Mouse (Mus musculus) layer of hippocampus, postnatal 10 days (tissue): ENCODE measurements around the gene Aig1. TPM values are rescaled to one million over a fixed set of nuclear protein-coding genes. Genes with fewer than 3 reads are reported as not detected.

Source experiments
- DNase-seq, 2 experiments: peaks; one replicate each; pipeline ENCODE4 v3.0.0; 2021; ENCODE audit warnings: low spot score in 2 of 2
- total RNA-seq, 2 experiments: library from RNA; stranded (reverse); gene quantifications; 2 replicates each; pipeline ENCODE4 v1.2.3; 2021

The Aig1 gene
- total RNA-seq, 2 experiments from 2014 or later: 68.0 to 68.7 TPM

GRCm38 (mm10) chr10:13711281-13711829 is 157.4 kb downstream of the Aig1 start:
- no peak for DNase-seq

- DNase-seq: no peak
Observed at GRCm38 (mm10) chr10:13705771-13706170, 163.0 kb downstream of the Aig1 start.

- DNase-seq: no peak
Observed at GRCm38 (mm10) chr10:13702688-13703087, 166.1 kb downstream of the Aig1 start.

- DNase-seq: no peak
Observed at GRCm38 (mm10) chr10:13702043-13702442, 166.7 kb downstream of the Aig1 start.

GRCm38 (mm10) chr10:13696326-13696725 is 172.5 kb downstream of the Aig1 start:
- DNase-seq: no peak

GRCm38 (mm10) chr10:13693276-13693675 is 175.5 kb downstream of the Aig1 start:
- no peak for DNase-seq

- DNase-seq: no peak
Observed at GRCm38 (mm10) chr10:13690773-13691172, 178.0 kb downstream of the Aig1 start.

GRCm38 (mm10) chr10:13689841-13690590 is 178.8 kb downstream of the Aig1 start:
- DNase-seq: no peak

GRCm38 (mm10) chr10:13688386-13689120 is 180.2 kb downstream of the Aig1 start:
- no peak for DNase-seq

GRCm38 (mm10) chr10:13687182-13687810 is 181.5 kb downstream of the Aig1 start:
- no peak for DNase-seq

GRCm38 (mm10) chr10:13686127-13686526 is 182.7 kb downstream of the Aig1 start:
- no peak for DNase-seq

- DNase-seq: no peak
Observed at GRCm38 (mm10) chr10:13685366-13685765, 183.4 kb downstream of the Aig1 start.

GRCm38 (mm10) chr10:13684452-13684851 is 184.3 kb downstream of the Aig1 start:
- DNase-seq: no peak

- no peak for DNase-seq
Observed at GRCm38 (mm10) chr10:13682565-13682964, 186.2 kb downstream of the Aig1 start.

GRCm38 (mm10) chr10:13677440-13677839 is 191.3 kb downstream of the Aig1 start:
- DNase-seq: no peak

GRCm38 (mm10) chr10:13675033-13675379 is 193.8 kb downstream of the Aig1 start:
- no peak for DNase-seq

- DNase-seq: no peak
Observed at GRCm38 (mm10) chr10:13674304-13675032, 194.3 kb downstream of the Aig1 start.

- DNase-seq: no peak
Observed at GRCm38 (mm10) chr10:13667166-13667696, 201.5 kb downstream of the Aig1 start.

GRCm38 (mm10) chr10:13663476-13663875 is 205.3 kb downstream of the Aig1 start:
- DNase-seq: no peak

- DNase-seq: no peak
Observed at GRCm38 (mm10) chr10:13659778-13660177, 209.0 kb downstream of the Aig1 start.
